Comparison of ENCODE assay signal across 8 mouse cellular contexts in the genomic region with DNA sequence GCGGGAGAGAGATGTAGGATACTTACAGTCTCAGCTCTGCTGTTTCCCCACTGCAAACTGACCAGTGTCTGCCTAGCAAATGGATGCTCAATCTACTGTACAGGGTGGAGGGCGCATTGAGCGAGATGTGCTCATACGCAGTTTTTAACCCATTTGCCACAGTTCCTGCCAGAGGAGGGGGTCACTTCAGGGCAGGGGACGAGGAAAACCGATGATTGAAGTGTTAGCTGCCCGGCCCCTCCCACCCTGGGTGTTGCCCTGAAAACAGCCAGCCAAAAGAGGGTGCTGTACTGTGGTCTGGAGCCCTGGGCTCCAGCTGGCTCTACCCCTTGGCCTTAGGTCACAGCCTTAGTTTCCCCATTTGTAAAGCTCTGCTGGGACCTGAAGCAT. TPM values are rescaled to one million over a fixed set of nuclear protein-coding genes. Genes with fewer than 3 reads are reported as not detected.
A peak's percentile ranks its signal among the peaks of the same experiment; 100 is the strongest.
DNase-seq lines count a peak whose midpoint lies in the region; ATAC-seq lines count a peak whose summit lies in the region.

No protein-coding gene starts in this region.

- H3K36me3 ChIP-seq in liver, embryonic 11.5 days (ENCODE audit: control insufficient read depth, insufficient read depth, low read length) = peaks cover 9% of the 10 kb centered on the region
- no peaks in the 10 kb centered on the region; the same call in 1 of the 2 replicates for H3K36me3 ChIP-seq in stomach, embryonic 15.5 days

- no peak for ATAC-seq in CD4-positive, CD25-positive, alpha-beta regulatory T cell, adult 4 months
- ATAC-seq in liver, embryonic 11.5 days (replicated peaks; ENCODE audit: low FRiP score) = peak; percentile 9
- no peak for ATAC-seq in stomach, embryonic 15.5 days (ENCODE audit: insufficient read depth, low FRiP score, low read depth)

- H3K4me3 ChIP-seq in liver, embryonic 11.5 days (ENCODE audit: low read depth, low read length) = peak overlapping the region; percentile 88
- H3K4me3 ChIP-seq in stomach, embryonic 15.5 days (replicated peaks) = peak overlapping the region; percentile 94

- peak overlapping the region; percentile 90 for H3K27ac ChIP-seq in liver, embryonic 11.5 days (ENCODE audit: low read depth, low read length)
- H3K27ac ChIP-seq in stomach, embryonic 15.5 days = peak overlapping the region; percentile 96

- H3K9ac ChIP-seq in liver, embryonic 11.5 days (ENCODE audit: low read depth, low read length) = peak overlapping the region; percentile 85
- H3K9ac ChIP-seq in stomach, embryonic 15.5 days = 0 out of 2 replicates have a peak overlapping the region, but pooled peaks have one; percentile 22

- DNase-seq in CD4-positive, CD25-positive, alpha-beta regulatory T cell, adult 2 months (ENCODE audit: low read depth, low spot score) = peak; percentile 23
- peak; percentile 34 for DNase-seq in ovary, adult 18-20 months (ENCODE audit: low spot score)
- DNase-seq in ovary, postnatal 14 days (ENCODE audit: low spot score) = no peak
- no peak for DNase-seq in liver, embryonic 11.5 days (ENCODE audit: low spot score)
- DNase-seq in thymus, postnatal 25 days = no peak
- DNase-seq in frontal cortex, postnatal 36 days (ENCODE audit: low spot score in 2 of 2) = no peak

- peak overlapping the region; percentile 91 for H3K4me2 ChIP-seq in liver, embryonic 11.5 days
- H3K4me2 ChIP-seq in stomach, embryonic 15.5 days = peak overlapping the region; percentile 86

- H3K27me3 ChIP-seq in liver, embryonic 11.5 days (replicated peaks; ENCODE audit: control insufficient read depth, insufficient read depth, low read length) = peaks cover 4% of the 10 kb centered on the region
- 0 out of 2 replicates have a peak, but pooled peaks cover 5% of the 10 kb centered on the region for H3K27me3 ChIP-seq in stomach, embryonic 15.5 days (replicated peaks)

- H3K4me1 ChIP-seq in liver, embryonic 11.5 days (replicated peaks; ENCODE audit: control insufficient read depth, insufficient read depth, low read length) = peaks cover 50% of the 10 kb centered on the region
- H3K4me1 ChIP-seq in stomach, embryonic 15.5 days = peaks cover 48% of the 10 kb centered on the region

- no peaks in the 10 kb centered on the region for H3K9me3 ChIP-seq in liver, embryonic 11.5 days (ENCODE audit: control insufficient read depth, low read length)
- no peaks in the 10 kb centered on the region for H3K9me3 ChIP-seq in stomach, embryonic 15.5 days

- 7% methylated on average over 7 of the region's 7 CpGs for WGBS in liver, embryonic 11.5 days
- WGBS in stomach, embryonic 15.5 days = 3% methylated on average over 7 of the region's 7 CpGs

RNA-seq across cellular contexts. Expression of gene Tspan4, which starts 1.9 kb away (rescaled TPM):
- polyA plus RNA-seq in CD4-positive, CD25-positive, alpha-beta regulatory T cell, adult 4 months (2017; shearing (Covaris generic)) = 1 to 10 TPM; 1.3 to 1.5 TPM
- polyA plus RNA-seq in liver, embryonic 11.5 days (2014; fragmentation: Nextera tagmentation; extraction: Ambion mirVana) = 77.9 and 78.2 TPM in 2 replicates
- polyA plus RNA-seq in stomach, embryonic 15.5 days (2015; fragmentation: Nextera tagmentation; extraction: Ambion mirVana) = 69.8 and 72.8 TPM in 2 replicates

RNA-seq across cellular contexts. Expression of gene Polr2l, which starts 2.0 kb away (rescaled TPM):
- 10 to 100 TPM; 19.4 to 20.8 TPM for polyA plus RNA-seq in CD4-positive, CD25-positive, alpha-beta regulatory T cell, adult 4 months (2017; shearing (Covaris generic))
- 95.3 and 104 TPM in 2 replicates for polyA plus RNA-seq in liver, embryonic 11.5 days (2014; fragmentation: Nextera tagmentation; extraction: Ambion mirVana)
- 67.3 and 71.6 TPM in 2 replicates for polyA plus RNA-seq in stomach, embryonic 15.5 days (2015; fragmentation: Nextera tagmentation; extraction: Ambion mirVana)

RNA-seq across cellular contexts. Expression of gene Cd151, which starts 9.8 kb away (rescaled TPM):
- polyA plus RNA-seq in CD4-positive, CD25-positive, alpha-beta regulatory T cell, adult 4 months (2017; shearing (Covaris generic)) = 10 to 100 TPM in 1 of 2 experiments, 1 to 10 TPM in 1; 7.8 to 12.0 TPM
- polyA plus RNA-seq in liver, embryonic 11.5 days (2014; fragmentation: Nextera tagmentation; extraction: Ambion mirVana) = 20.6 and 22.3 TPM in 2 replicates
- polyA plus RNA-seq in stomach, embryonic 15.5 days (2015; fragmentation: Nextera tagmentation; extraction: Ambion mirVana) = 25.6 and 26.6 TPM in 2 replicates

RNA-seq across cellular contexts. Expression of gene Cracr2b, which starts 16.1 kb away (rescaled TPM):
- polyA plus RNA-seq in CD4-positive, CD25-positive, alpha-beta regulatory T cell, adult 4 months (2017; shearing (Covaris generic)) = not detected
- 4.3 and 7.2 TPM in 2 replicates for polyA plus RNA-seq in liver, embryonic 11.5 days (2014; fragmentation: Nextera tagmentation; extraction: Ambion mirVana)
- polyA plus RNA-seq in stomach, embryonic 15.5 days (2015; fragmentation: Nextera tagmentation; extraction: Ambion mirVana) = 27.5 and 32.8 TPM in 2 replicates

RNA-seq across cellular contexts. Expression of gene Pnpla2, which starts 22.0 kb away (rescaled TPM):
- polyA plus RNA-seq in CD4-positive, CD25-positive, alpha-beta regulatory T cell, adult 4 months (2017; shearing (Covaris generic)) = 10 to 100 TPM; 66.1 to 92.2 TPM
- polyA plus RNA-seq in liver, embryonic 11.5 days (2014; fragmentation: Nextera tagmentation; extraction: Ambion mirVana) = 23.4 and 23.7 TPM in 2 replicates
- polyA plus RNA-seq in stomach, embryonic 15.5 days (2015; fragmentation: Nextera tagmentation; extraction: Ambion mirVana) = 33.5 and 34.6 TPM in 2 replicates

Comparison
In these comparisons a context has a peak if more than half of its experiments do, and no peak if none do; other contexts are left out.
1. DNase-seq: peak in CD4-positive, CD25-positive, alpha-beta regulatory T cell, adult 2 months (single experiment) and ovary, adult 18-20 months (single experiment); none in ovary, postnatal 14 days (single experiment), liver, embryonic 11.5 days (single experiment), thymus, postnatal 25 days (single experiment) and frontal cortex, postnatal 36 days (0 of 2).
2. RNA of gene Tspan4, which starts 1.9 kb away (polyA plus RNA-seq): 77.9 to 78.2 TPM in liver, embryonic 11.5 days and 69.8 to 72.8 TPM in stomach, embryonic 15.5 days; 1.3 to 1.5 TPM in CD4-positive, CD25-positive, alpha-beta regulatory T cell, adult 4 months; every median in the first group is over 10 times any median in the second.